Mouse (Mus musculus) intestine, embryonic 14.5 days (tissue): ENCODE results near the gene Grip2. TPM values are rescaled to one million over a fixed set of nuclear protein-coding genes. Genes with fewer than 3 reads are reported as not detected.

Experiments used
- ATAC-seq: fragments of 200-750 bp; cut with Nextera tagmentation; replicated peaks from 2 replicates; pipeline ENCODE4 v1.8.0; 2017; ENCODE audit warnings: low read depth, moderate number of reproducible peaks, moderate TSS enrichment, moderate library complexity; ENCODE audit not compliant: low FRiP score, low TSS enrichment
- DNase-seq: peaks from one replicate; pipeline ENCODE4 v3.0.0-alpha.2; 2018; ENCODE audit warnings: low spot score
- H3K27ac ChIP-seq: fragments of 300-500 bp; sonication (generic); 2 replicates; pipeline ENCODE4 v1.5.1; 2014; ENCODE audit warnings: low read depth, mild to moderate bottlenecking, control low read depth
- H3K27me3 ChIP-seq: fragments of 300-500 bp; sonication (generic); replicated peaks from 2 replicates; pipeline ENCODE4 v1.6.1; 2014; ENCODE audit warnings: low read length, control low read depth; ENCODE audit not compliant: control insufficient read depth, insufficient read depth
- H3K36me3 ChIP-seq: fragments of 300-500 bp; sonication (generic); 2 replicates; pipeline ENCODE4 v1.6.1; 2014; ENCODE audit warnings: low read length, control low read depth; ENCODE audit not compliant: control insufficient read depth, insufficient read depth
- H3K4me1 ChIP-seq: fragments of 300-500 bp; sonication (generic); replicated peaks from 2 replicates; pipeline ENCODE4 v1.6.1; 2014; ENCODE audit warnings: low read length, control low read depth, mixed read lengths; ENCODE audit not compliant: control insufficient read depth, insufficient read depth
- H3K4me2 ChIP-seq: fragments of 300-500 bp; sonication (generic); 2 replicates; pipeline ENCODE4 v1.6.1; 2014; ENCODE audit warnings: low read length
- H3K4me3 ChIP-seq: fragments of 300-500 bp; sonication (generic); 2 replicates; pipeline ENCODE4 v1.5.1; 2014; ENCODE audit warnings: low read depth, low read length, control low read depth, mixed read lengths
- H3K9ac ChIP-seq: fragments of 300-500 bp; sonication (generic); 2 replicates; pipeline ENCODE4 v1.6.1; 2014; ENCODE audit warnings: mild to moderate bottlenecking, low read length
- H3K9me3 ChIP-seq: fragments of 300-500 bp; sonication (generic); 2 replicates; pipeline ENCODE4 v1.6.1; 2016; ENCODE audit warnings: low read length, control low read depth; ENCODE audit not compliant: control insufficient read depth
- WGBS: fragments of 180-500 bp; shearing (Covaris S2); extraction: QIAGEN DNeasy Blood & Tissue Kit; methylation state at CpG from one replicate; pipeline ENCODE4 v1.1.7; 2014; 5-methylcytosine and 5-hydroxymethylcytosine counted together
- polyA plus RNA-seq: library from polyadenylated mRNA; unstranded; fragments of >200 nt; fragmentation: Nextera tagmentation; extraction: Ambion mirVana; gene quantifications from 2 replicates; pipeline ENCODE4 v1.2.1, GENCODE M21; 2014

Gene Grip2
- 0.30 and 0.34 TPM in 2 replicates for polyA plus RNA-seq

- WGBS = 60% methylated on average over 8 of the region's 11 CpGs
These were observed at the start of gene Grip2 for GRCm38 (mm10) chr6:91827016-91827570. TSS of gene Grip2 (minus strand) at chr6:91827250.

GRCm38 (mm10) chr6:91872781-91873180 lies 45.7 kb upstream of the Grip2 start:
- H3K4me2 ChIP-seq = no peak overlapping the region
- no peaks in the 10 kb centered on the region for H3K27me3 ChIP-seq
- H3K36me3 ChIP-seq = no peaks in the 10 kb centered on the region
- no peak overlapping the region for H3K4me3 ChIP-seq
- H3K9me3 ChIP-seq = no peaks in the 10 kb centered on the region
- 0 out of 2 replicates have a peak, but pooled peaks cover 4% of the 10 kb centered on the region for H3K4me1 ChIP-seq
- DNase-seq (no peak), ATAC-seq (no peak)
- no peak overlapping the region for H3K27ac ChIP-seq
- H3K9ac ChIP-seq = no peak overlapping the region
- WGBS = 61% methylated on average over 2 of the region's 2 CpGs

More at GRCm38 (mm10) chr6:91827016-91827570, at the start of gene Grip2:
- ATAC-seq = no peak
- H3K4me1 ChIP-seq = no peaks in the 10 kb centered on the region
- H3K36me3 ChIP-seq = no peaks in the 10 kb centered on the region
- no peak within 1 kb of the TSS for H3K4me3 ChIP-seq
- no peak within 1 kb of the TSS for H3K9ac ChIP-seq
- H3K9me3 ChIP-seq = no peaks in the 10 kb centered on the region
- no peak within 1 kb of the TSS for H3K27ac ChIP-seq
- no peaks in the 10 kb centered on the region for H3K27me3 ChIP-seq
- H3K4me2 ChIP-seq = no peak within 1 kb of the TSS
- DNase-seq = no peak

GRCm38 (mm10) chr6:91868091-91868490 lies 41.0 kb upstream of the Grip2 start:
- no peak overlapping the region for H3K4me3 ChIP-seq
- H3K4me2 ChIP-seq = no peak overlapping the region
- no peaks in the 10 kb centered on the region for H3K4me1 ChIP-seq
- ATAC-seq (no peak), DNase-seq (no peak)
- H3K27me3 ChIP-seq = no peaks in the 10 kb centered on the region
- H3K9me3 ChIP-seq = no peaks in the 10 kb centered on the region
- no peak overlapping the region for H3K9ac ChIP-seq
- 86% methylated on average over 5 of the region's 5 CpGs for WGBS
- no peaks in the 10 kb centered on the region for H3K36me3 ChIP-seq
- H3K27ac ChIP-seq = no peak overlapping the region

GRCm38 (mm10) chr6:91865601-91866000 lies 38.6 kb upstream of the Grip2 start:
- no peaks in the 10 kb centered on the region for H3K9me3 ChIP-seq
- no peaks in the 10 kb centered on the region for H3K4me1 ChIP-seq
- H3K9ac ChIP-seq = no peak overlapping the region
- DNase-seq = no peak
- H3K36me3 ChIP-seq = no peaks in the 10 kb centered on the region
- ATAC-seq = no peak
- H3K4me2 ChIP-seq = no peak overlapping the region
- no peak overlapping the region for H3K27ac ChIP-seq
- H3K27me3 ChIP-seq = no peaks in the 10 kb centered on the region
- no peak overlapping the region for H3K4me3 ChIP-seq
- WGBS = 84% methylated on average over 11 of the region's 11 CpGs

- H3K27me3 ChIP-seq = no peaks in the 10 kb centered on the region
- H3K36me3 ChIP-seq = no peaks in the 10 kb centered on the region
- H3K9me3 ChIP-seq = no peaks in the 10 kb centered on the region
- H3K4me2 ChIP-seq = no peak overlapping the region
- ATAC-seq (no peak), DNase-seq (no peak)
- no peak overlapping the region for H3K27ac ChIP-seq
- WGBS = 79% methylated on average over 5 of the region's 5 CpGs
- H3K4me3 ChIP-seq = no peak overlapping the region
- no peaks in the 10 kb centered on the region for H3K4me1 ChIP-seq
- no peak overlapping the region for H3K9ac ChIP-seq
These were observed 37.5 kb upstream of the Grip2 start for GRCm38 (mm10) chr6:91864595-91864994.

- no peaks in the 10 kb centered on the region for H3K9me3 ChIP-seq
- no peaks in the 10 kb centered on the region for H3K4me1 ChIP-seq
- no peaks in the 10 kb centered on the region for H3K27me3 ChIP-seq
- H3K36me3 ChIP-seq = no peaks in the 10 kb centered on the region
- no peak overlapping the region for H3K4me2 ChIP-seq
- no peak overlapping the region for H3K4me3 ChIP-seq
- DNase-seq (no peak), ATAC-seq (no peak)
- no peak overlapping the region for H3K9ac ChIP-seq
- H3K27ac ChIP-seq = no peak overlapping the region
These were observed 35.8 kb upstream of the Grip2 start for GRCm38 (mm10) chr6:91862848-91863247.

GRCm38 (mm10) chr6:91858339-91858738 lies 31.3 kb upstream of the Grip2 start:
- H3K27me3 ChIP-seq = no peaks in the 10 kb centered on the region
- H3K4me2 ChIP-seq = no peak overlapping the region
- 72% methylated on average over 5 of the region's 5 CpGs for WGBS
- H3K9ac ChIP-seq = no peak overlapping the region
- no peak for ATAC-seq
- no peaks in the 10 kb centered on the region for H3K9me3 ChIP-seq
- H3K27ac ChIP-seq = no peak overlapping the region
- no peaks in the 10 kb centered on the region for H3K4me1 ChIP-seq
- H3K4me3 ChIP-seq = no peak overlapping the region
- no peak for DNase-seq
- no peaks in the 10 kb centered on the region for H3K36me3 ChIP-seq

- no peaks in the 10 kb centered on the region for H3K36me3 ChIP-seq
- H3K4me2 ChIP-seq = no peak overlapping the region
- WGBS = 17% methylated on average over 2 of the region's 2 CpGs
- no peak overlapping the region for H3K4me3 ChIP-seq
- no peak for ATAC-seq
- H3K9me3 ChIP-seq = no peaks in the 10 kb centered on the region
- H3K27me3 ChIP-seq = no peaks in the 10 kb centered on the region
- no peak overlapping the region for H3K27ac ChIP-seq
- no peak for DNase-seq
- no peaks in the 10 kb centered on the region for H3K4me1 ChIP-seq
- H3K9ac ChIP-seq = no peak overlapping the region
These were observed 25.5 kb upstream of the Grip2 start for GRCm38 (mm10) chr6:91852550-91852949.

GRCm38 (mm10) chr6:91843628-91844153 lies 16.6 kb upstream of the Grip2 start:
- no peaks in the 10 kb centered on the region for H3K9me3 ChIP-seq
- no peaks in the 10 kb centered on the region; the same call in 1 of the 2 replicates for H3K4me1 ChIP-seq
- 4% methylated on average over 66 of the region's 69 CpGs for WGBS
- H3K9ac ChIP-seq = no peak overlapping the region
- H3K36me3 ChIP-seq = no peaks in the 10 kb centered on the region
- H3K27ac ChIP-seq = no peak overlapping the region
- ATAC-seq (no peak), DNase-seq (no peak)
- H3K27me3 ChIP-seq = peaks cover 72% of the 10 kb centered on the region
- H3K4me3 ChIP-seq = peak overlapping the region; percentile 34
- peak overlapping the region; percentile 71 for H3K4me2 ChIP-seq
